Mouse (Mus musculus) thymus, adult 2 months (tissue): ENCODE results near the gene 1700001O22Rik.

Experiments
- CTCF ChIP-seq: fragments of 200-500 bp; IDR thresholded peaks from 2 replicates; pipeline ENCODE4 v1.5.1; 2012; ENCODE audit warnings: mild to moderate bottlenecking, control low read depth, low read length, moderate library complexity, borderline replicate concordance; ENCODE audit not compliant: control insufficient read depth, poor library complexity, insufficient read depth; ENCODE audit errors: extremely low read depth
- POLR2A ChIP-seq: fragments of 200-500 bp; IDR thresholded peaks from 2 replicates; pipeline ENCODE4 v1.6.1; 2012; ENCODE audit warnings: mild to moderate bottlenecking, low read length, control low read depth, moderate library complexity; ENCODE audit not compliant: control insufficient read depth, poor library complexity, insufficient read depth; ENCODE audit errors: extremely low read depth

- TF ChIP-seq POLR2A (no peak), CTCF (no peak)
Measured at GRCm38 (mm10) chr2:30782312-30783290, 20.9 kb downstream of the 1700001O22Rik start.
